Mouse (Mus musculus) kidney, postnatal 10 days (tissue): ENCODE results near the gene Pygo2.

Source experiments
- DNase-seq: peaks from one replicate; pipeline ENCODE4 v3.0.0; 2021; ENCODE audit warnings: mixed read lengths

The Pygo2 gene

DNA sequence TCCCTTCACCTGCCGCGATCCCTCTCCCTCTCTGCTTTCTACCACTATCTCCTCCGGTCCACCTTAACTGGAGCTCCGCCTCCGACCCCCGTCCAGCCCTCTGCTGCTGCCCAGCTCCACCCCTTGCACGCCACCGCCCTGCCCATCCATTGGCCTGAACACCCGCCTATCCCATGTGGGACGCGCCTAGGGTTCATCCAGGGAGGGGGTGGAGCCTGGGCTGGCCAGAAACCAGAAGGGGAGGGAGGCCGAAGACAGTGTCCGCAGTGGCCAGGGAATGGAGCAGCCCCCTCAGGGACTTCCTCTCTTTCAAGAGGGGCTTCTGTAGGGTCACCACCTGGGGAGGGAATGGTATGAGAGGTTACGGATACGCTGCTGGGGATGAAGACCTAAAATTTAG is 36.4 kb upstream of the Pygo2 start:
- peak; percentile 99 for DNase-seq

DNA sequence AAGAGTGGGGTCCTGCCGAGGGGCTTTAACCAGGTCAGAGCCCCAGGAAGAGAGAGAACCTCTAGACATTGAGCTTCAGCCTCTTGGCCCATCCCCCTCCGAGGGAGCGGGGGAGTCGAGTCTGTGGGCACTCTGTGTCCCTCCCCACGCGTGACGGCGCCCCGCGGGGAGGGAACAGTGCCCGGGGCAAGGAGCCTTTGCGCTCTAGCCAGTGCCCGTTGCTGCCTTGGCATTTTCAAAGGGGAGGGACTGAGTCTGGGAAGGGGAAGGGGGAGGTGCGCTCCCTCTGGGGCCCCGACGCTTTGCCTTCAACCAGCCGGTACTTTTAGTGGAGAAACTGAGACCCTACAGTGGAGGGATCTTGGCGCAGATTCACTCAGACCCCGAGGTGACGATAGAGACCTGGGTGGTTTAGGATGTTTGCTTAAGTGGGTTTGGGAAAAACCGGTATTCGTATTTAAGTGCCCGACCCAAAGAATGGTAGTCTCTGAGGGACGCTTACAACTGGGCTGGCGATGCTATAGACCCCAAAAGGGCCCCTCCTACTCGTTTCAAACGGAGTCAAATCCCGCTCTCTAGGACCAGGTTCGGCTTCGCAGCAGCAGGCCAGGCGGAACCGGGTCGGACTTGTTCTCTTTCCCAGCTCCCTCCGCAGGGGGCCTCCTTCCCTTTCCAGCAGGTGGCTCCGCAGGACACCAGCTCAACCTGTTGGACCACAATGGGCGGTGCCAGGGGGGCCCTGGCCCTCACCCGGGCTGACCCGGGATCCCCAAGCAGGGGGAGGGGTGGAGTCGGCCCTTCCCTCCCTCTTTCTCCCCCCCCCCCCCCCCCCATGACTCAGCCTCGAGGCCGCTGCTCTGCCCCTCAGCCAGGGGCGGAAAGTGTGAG is 35.8 kb upstream of the Pygo2 start, which contains the start of gene Zbtb7b:
Gene Zbtb7b (minus strand): TSS at position 771 of the 888 bp plus-strand sequence.
- DNase-seq = peak; percentile 90

DNA sequence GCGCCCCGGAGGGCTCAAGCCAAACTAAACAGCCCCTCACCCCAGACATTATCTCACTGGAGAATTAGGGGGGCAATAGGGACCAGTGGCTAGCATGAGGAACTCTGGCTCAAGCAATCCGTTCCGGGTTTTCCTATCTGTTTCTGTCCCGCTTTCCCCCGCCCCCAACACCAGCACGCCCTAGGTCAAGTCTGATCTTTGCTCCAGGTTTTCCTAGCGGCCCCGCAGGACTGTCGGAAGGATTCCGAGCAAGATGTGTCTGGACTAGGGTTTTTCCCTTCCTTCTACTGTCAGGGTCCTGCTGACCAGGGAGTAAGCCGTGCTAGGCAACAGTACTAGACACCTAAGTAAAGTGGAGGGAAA is 35.1 kb upstream of the Pygo2 start:
- DNase-seq = peak; percentile 92

DNA sequence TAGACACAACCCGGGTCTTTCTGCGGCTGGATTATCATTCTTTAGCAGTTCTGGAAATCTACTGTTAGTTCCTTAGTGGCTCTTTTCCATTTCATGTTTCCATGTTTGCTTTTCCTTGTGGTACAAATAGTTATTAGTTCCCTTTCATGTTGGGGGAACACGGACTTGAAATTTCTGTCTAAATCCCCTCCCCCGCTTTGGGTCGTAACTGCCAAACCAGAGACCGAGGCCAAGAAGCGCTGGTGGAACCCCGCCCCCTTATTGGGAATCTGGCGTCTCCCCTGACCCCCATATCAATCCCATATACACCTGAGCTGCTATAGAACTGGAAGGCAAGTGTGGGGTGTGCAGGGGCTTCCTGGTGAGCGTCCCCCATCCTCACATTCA is 34.6 kb upstream of the Pygo2 start:
- peak; percentile 49 for DNase-seq

DNA sequence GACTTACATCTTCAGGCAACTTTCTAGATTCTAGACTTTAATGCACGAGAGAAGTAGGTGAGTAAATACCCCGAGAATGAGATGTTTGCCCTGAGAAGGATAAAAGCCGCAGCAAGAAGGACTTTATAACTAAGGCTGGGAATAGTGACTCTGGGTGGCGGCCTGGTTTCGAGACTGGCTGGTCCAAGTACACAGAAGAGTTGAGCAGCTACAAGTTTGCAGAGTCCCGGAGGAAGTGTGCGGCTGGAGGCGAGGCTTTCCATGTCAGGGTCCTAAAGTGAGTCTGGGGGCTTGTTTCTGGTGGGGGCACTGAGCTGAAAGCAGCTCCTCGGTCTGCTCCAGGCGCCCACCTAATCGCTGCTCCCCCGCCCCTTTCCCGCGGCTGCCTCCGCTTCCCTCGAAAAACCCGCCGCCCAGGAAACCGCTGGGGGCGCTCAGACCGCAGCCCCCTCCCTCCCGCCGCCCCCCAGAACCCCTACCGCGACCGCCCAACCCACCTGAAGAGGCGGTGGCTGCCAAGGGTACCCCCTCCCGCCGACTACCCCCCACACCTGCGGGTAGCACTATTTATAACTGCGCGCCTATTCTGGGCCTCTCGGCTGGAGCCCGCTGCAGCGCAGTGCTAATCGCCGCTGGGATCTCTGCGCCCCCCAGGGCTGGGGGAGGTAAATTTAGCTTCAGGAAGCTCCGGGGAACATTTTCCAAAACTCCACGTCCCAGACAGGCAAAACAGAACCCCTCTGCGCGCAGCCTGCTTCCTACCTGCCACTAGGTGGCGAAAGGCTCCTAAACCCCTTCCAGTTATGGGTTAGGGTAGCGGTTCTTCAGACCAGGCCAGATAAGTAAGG is 34.0 kb upstream of the Pygo2 start:
- DNase-seq = peak; percentile 87

DNA sequence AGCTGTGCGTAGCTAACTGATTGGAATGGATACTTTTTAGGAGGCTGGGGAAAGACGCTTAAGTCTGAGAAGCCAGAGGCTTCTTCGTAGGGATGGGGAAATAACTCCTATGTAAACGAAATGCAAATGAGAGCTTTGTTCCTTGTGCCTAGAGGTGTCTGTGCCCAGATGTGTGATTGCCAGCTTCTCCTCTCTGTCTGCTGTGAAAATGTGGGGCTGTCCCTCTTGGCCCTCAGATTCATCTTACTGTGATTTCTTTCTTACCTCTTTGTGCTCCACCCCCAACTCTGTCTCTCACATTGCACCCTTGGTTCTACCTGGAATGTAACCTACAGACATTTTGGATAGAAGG is 33.4 kb upstream of the Pygo2 start:
- DNase-seq = no peak

DNA sequence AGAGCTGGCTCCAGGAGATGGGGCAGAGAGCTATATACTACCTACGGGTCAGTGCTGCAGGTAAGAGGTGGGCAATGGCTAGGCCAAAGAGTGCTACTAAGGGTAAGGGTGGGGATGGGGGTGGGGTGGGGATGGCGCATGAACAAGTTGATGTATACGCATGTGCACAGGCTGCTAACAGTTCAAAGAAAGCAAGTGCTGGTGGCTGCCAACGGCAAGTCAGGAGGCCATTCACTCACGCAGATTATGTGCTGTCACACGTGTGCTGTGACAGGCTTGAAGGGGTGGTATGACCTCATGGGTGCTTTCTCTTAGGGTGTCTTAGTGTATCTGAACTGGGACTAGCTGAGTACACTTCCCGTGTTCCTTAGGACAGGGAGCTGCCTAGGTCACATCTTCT is 28.7 kb upstream of the Pygo2 start:
- DNase-seq = no peak

DNA sequence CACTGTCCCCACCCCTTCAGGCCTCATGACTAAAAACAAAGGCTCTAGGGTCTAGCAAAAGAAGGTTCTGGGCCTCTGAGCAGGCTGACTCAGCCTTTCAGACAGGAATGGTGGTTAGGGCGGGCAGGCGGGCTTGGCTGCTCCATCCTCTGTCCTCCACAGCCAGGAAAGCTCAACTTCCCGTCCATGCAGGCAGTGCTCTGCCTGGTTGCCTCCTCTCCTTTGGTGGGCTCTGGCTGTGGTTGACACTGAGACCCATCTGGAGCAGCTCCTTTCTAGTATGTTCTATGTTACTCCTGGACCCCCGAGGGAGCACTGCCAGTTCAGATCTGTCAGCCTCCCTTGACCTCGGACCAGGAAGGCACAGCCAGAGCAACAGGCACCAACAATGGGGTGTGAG is 27.3 kb upstream of the Pygo2 start, which contains the start of gene Lenep:
Gene Lenep (minus strand): TSS at position 101 of the 400 bp plus-strand sequence.
- no peak for DNase-seq

DNA sequence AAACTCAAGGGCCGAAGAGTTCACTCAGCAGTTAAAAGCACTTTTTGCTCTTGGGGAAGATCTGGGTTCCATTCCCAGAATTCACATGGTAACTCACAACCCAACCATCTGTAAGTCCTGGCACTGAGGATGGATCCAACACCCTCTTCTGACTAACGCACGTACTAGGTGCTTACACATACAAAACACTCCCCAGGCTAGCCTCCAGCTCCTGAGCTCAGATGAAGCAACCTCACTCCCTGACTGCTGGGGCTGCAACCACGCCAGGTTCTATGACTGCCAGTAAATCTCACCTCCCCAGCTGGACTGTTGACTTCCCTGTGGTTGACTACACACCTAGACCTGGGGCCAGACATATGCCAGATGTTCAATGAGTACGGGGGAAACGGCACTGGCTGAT is 23.1 kb upstream of the Pygo2 start:
- no peak for DNase-seq

DNA sequence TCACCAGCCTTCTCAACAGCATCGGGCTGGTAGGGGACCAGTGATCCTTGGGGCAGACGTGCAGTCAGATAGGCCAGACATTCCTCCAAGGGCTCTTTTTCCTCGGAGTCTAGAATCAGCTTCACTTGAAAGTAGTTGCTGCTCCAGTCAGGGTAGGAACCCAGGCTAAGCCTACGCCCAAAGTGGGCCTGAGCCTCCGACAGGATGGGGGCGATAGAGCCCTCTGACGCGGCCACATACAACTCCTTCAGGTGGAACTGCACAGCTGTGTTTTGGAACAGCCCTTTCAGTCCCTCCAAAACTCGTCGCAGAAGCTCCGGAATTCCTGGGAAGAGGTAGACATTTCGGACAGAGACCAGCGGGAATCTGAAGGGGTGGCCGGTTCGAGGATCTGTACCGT is 21.6 kb upstream of the Pygo2 start:
- no peak for DNase-seq

DNA sequence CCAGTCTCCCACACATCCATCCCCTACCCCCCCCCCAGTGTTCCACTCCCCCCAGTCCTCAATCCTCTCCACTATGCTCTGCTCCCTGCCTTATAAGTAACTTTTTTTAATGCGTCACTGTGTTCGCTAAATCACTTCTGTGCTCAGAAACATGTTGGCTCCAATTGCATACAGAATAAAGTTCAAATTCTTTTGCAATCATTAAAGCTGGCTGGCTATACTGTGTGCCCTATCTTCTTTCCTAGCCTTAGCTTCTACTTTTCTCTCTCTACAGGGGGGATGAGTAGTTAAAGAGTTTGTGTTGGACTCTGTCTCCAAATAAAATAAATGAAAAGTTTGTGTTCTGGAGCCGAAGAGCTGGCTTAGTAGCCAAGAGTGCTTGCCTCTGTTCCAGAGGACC is 20.3 kb upstream of the Pygo2 start:
- DNase-seq = no peak

DNA sequence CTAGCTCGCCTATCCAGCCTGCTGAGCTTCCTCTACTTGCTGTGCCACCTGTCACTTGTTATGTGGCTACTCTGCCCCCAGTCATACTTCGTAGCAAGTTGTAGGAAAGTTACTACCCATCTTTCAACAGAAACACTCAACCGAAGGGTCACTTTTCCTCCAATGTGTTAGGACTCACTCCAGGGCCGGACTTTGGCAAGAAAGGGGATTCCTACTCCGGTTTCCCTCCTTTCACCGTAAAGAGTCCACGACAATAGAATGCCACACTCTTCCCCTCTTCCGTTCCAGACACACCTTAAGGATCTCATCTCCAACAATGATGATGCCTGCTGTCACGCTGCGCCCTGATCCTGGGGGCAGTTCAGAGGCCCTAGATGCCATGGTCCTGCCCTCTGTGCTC is 19.1 kb upstream of the Pygo2 start:
- DNase-seq = no peak

DNA sequence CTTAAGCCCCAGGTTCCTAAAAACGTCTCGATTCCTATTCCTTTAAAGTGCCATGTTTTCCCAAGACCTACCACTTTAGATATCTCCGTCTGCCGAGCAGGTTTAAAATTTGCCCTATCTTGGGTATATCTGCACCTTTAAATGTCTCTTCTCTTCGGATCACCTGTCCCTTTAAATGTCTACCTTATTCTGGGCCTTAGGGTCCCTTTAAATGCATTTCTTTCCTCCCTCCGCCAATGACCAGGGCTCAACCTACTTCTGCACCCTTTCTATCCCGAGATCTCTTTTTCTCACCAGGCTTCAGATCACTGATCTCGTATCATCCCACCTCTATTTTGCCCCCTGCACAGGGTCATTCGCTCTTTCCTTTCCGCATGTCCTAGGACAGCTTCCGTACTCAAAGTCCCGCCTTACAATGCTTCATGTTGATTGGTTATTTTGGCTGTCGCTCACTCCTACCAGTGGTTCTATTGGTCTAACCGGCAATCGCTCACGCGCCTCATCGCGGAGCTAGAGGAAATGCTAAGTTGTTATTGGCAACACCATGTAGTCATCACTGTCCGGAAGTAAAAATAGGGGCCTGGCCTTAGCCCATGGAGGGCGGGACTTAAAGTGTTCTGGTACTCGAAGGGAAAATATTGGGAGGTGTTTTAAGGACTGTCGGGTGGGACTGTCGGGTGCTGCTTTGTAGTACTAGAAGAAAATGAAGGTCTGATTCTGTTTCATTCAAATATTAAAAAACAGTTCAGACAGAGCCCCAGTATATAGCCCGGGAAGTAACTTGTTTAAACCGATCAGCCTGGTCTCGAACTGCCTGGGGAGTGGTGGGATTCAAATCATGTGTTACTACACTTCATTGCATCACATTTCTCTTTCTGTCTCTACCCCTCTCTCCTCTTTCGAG is 18.3 kb upstream of the Pygo2 start, which contains the start of gene Flad1:
Gene Flad1 (minus strand): TSS at position 381 of the 904 bp plus-strand sequence.
- DNase-seq = peak; percentile 97

DNA sequence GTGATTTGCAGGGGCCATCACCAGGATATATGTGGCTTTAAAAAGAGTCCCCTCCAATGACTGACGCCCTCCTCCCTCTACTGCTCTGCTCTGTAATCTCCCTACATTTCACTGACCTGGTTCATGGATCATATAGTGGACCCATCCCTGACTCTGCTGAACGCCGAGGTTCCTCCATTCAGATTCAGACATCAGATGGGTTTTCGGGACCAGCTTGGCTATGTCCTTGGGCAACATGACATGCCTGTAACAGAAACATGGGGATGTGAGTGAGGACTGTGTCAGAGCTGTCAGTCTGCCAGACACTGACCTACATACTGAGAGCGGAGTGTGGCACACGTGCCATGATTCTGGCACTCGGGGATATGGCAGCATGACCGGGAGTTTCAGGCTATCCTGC is 13.9 kb upstream of the Pygo2 start:
- no peak for DNase-seq

DNA sequence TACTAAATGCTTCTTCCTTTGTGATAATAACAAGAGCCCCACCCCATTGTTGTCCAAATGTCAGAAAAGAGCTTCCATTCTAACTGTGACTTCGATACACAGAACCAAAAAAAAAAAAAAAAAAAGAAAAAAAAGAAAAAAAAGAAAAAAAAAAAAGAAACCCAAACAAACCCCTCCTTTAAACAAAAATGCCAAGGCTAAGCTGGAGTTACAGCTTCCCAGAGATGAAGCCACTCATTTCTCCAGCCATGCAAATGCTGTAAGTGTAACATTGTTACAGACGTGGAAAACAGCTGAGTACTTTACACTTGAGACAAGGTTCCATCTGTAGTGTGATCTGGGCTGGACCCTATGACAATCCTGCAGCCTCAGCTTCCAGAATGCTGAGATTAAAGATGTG is 12.9 kb upstream of the Pygo2 start:
- DNase-seq = no peak

DNA sequence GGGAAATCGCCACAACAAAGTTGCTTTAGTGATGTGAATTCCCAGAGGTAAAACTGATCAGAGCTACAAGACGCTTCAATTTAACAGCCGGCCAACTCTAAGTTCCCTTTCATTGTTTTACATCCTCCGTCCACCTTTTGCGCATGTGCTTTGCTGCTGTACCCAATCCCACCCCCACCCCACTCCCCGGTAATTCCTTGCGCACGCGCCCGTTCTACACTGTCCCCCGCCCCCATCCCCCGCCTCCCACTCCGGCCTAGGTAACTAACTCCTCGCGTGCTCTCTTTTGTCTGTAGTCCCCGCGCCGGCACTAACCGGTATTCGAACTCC is 12.2 kb upstream of the Pygo2 start:
- no peak for DNase-seq

DNA sequence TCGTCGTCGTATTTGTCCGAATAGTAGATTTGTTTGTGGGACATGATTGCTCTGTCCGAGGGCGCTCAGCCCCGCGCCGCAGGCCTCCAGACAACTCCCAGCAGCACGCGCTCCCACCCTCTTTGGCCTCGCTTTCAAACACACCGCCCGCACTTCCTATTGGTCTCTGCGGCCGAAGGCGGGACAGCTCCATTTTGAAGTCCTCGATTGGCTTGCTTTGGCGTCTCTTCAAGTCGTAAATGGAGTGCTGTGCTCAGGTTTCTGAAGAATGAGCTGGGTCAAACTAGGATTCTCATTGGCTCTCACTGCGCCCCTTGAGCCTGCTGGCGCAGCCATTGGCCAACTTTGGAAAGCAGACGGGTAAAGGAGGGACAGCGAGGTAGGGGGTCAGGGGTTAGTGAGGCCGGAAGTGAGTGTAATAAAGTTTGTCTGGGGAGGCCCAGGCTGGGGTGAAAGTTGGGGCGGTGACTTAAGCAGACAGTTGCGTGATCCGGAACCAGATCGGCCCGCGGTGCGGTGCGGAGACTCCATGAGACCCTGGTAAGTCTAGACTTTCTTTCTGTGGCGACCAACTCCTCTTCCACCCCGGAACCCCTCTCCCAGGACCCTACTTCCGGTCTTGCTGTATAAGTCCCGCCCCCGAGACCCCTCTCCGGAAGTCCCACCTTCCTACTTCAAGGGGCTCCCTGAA is 11.7 kb upstream of the Pygo2 start, which contains the start of the genes Cks1b and Shc1:
Gene Cks1b (minus strand): TSS at position 214 of the 691 bp plus-strand sequence.
Gene Shc1 (plus strand): TSS at position 274 of the 691 bp plus-strand sequence.
- DNase-seq = peak; percentile 95

DNA sequence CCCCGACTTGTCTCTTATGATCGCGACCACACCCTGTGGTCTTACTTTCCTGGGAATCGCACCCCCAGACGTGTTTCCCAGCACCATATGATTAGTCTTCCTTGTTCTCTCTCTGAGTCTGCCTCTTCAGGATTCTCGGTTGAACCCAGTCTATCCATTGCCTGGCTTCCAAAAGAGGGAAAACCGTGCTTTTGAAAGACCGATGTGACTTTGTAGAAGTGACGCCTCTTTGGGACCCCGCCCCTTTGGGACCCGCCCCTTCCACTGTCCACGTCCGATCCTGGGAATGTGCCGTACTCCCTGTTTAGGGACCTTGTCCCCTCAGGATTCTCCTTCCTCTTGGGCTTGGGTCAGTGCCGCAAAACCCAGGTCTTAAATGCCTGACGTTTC is 11.2 kb upstream of the Pygo2 start:
- DNase-seq = peak; percentile 94

DNA sequence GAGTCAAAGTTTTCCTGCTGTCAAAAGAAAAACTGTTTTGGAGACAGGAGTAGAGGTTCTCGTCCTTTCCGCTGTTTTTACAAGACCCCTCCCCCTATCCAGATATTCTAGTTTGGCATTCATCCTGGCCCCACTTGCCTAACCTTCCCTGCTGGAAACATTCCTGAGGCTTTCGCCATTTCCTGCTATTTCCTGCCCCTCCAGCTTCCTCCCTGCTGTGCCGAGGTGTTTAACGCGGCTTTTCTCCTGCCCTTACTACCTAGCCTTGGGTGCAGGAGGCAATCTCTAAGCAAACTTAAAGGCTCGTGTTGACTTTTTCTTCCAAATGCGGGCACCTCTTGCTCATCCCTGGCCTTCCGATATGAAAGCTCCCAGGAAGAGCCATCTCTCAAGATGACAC is 10.4 kb upstream of the Pygo2 start:
- DNase-seq = peak; percentile 77

DNA sequence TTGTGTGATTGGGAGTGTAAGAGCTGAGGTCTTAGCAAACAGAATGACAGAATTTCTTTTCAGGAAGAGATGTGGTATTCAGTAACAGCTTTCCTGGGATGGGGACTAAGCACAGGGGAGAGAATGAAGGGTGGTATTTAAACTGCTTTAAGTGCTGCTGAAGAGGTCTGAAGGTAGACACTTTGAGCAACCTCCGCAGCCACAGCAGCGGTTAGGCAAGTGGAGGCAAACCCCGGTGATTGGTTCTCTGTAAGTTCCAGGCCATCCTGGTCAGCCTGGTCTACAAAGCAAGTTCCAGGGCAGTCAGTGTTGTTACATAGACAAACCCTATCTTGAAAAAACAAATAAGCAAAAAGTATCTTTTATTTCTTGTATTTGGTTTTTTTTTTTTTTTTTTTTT is 10.0 kb upstream of the Pygo2 start:
- no peak for DNase-seq

DNA sequence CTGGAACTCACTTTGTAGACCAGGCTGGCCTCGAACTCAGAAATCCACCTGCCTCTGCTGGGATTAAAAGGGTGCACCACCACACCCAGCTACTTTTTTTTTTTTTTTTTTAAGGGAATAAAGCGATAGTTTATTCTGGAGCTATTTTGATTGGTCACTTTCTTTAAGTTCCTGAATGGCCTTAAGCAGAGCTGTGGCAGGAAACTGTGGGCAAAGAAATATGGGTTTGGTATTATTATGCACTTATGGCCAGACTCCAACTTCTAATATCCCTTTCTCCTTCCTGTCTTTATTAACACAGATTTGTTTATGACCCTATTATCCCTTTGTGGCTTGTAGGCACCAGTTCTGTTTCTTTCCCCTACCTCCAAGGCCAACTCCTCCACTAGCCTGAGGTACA is 9.6 kb upstream of the Pygo2 start:
- no peak for DNase-seq
